Mouse (Mus musculus) limb, embryonic 13.5 days (tissue): ENCODE measurements around the gene Itpr1. TPM values are rescaled to one million over a fixed set of nuclear protein-coding genes. Genes with fewer than 3 reads are reported as not detected.

Experiments used
- ATAC-seq: fragments of 200-750 bp; cut with Nextera tagmentation; 2 replicates; pipeline ENCODE4 v1.8.0; 2017; ENCODE audit warnings: low read depth, moderate number of reproducible peaks, moderate TSS enrichment; ENCODE audit not compliant: low FRiP score
- H3K27ac ChIP-seq: fragments of 300-500 bp; sonication (generic); 2 replicates; pipeline ENCODE4 v1.5.1; 2015; ENCODE audit warnings: inconsistent platforms, mild to moderate bottlenecking, moderate library complexity
- H3K27me3 ChIP-seq: fragments of 300-500 bp; sonication (generic); 2 replicates; pipeline ENCODE4 v1.6.1; 2015; ENCODE audit warnings: mild to moderate bottlenecking, inconsistent platforms
- H3K36me3 ChIP-seq: fragments of 300-500 bp; sonication (generic); 2 replicates; pipeline ENCODE4 v1.6.1; 2015; ENCODE audit warnings: inconsistent platforms, mild to moderate bottlenecking, moderate library complexity
- H3K4me1 ChIP-seq: fragments of 300-500 bp; sonication (generic); 2 replicates; pipeline ENCODE4 v1.6.1; 2015; ENCODE audit warnings: inconsistent platforms
- H3K4me2 ChIP-seq: fragments of 300-500 bp; sonication (generic); replicated peaks from 2 replicates; pipeline ENCODE4 v1.6.1; 2015; ENCODE audit warnings: inconsistent platforms, mild to moderate bottlenecking, moderate library complexity
- H3K4me3 ChIP-seq: fragments of 300-500 bp; sonication (generic); 2 replicates; pipeline ENCODE4 v1.5.1; 2015; ENCODE audit warnings: moderate library complexity, mild to moderate bottlenecking, inconsistent platforms
- H3K9ac ChIP-seq: fragments of 300-500 bp; sonication (generic); 2 replicates; pipeline ENCODE4 v1.6.1; 2015; ENCODE audit warnings: mild to moderate bottlenecking, inconsistent platforms
- H3K9me3 ChIP-seq: fragments of 300-500 bp; sonication (generic); 2 replicates; pipeline ENCODE4 v1.6.1; 2016; ENCODE audit warnings: inconsistent platforms
- WGBS: fragments of 180-500 bp; shearing (Covaris S2); methylation state at CpG from one replicate; pipeline ENCODE4 v1.1.7; 2015; 5-methylcytosine and 5-hydroxymethylcytosine counted together
- polyA plus RNA-seq: library from polyadenylated mRNA; unstranded; fragments of >200 nt; fragmentation: Nextera tagmentation; extraction: Ambion mirVana; gene quantifications from 2 replicates; pipeline ENCODE4 v1.2.1, GENCODE M21; 2015

Itpr1 gene
- polyA plus RNA-seq, 1 experiment from 2014 or later = 10.8 TPM

- no peak overlapping the region for H3K4me2 ChIP-seq
- WGBS = 96% methylated on average over 7 of the region's 7 CpGs
Measured at GRCm38 (mm10) chr6:108418218-108418617, 205.3 kb downstream of the Itpr1 start.

GRCm38 (mm10) chr6:108424749-108425584, 212.1 kb downstream of the Itpr1 start:
- no peak overlapping the region for H3K4me3 ChIP-seq
- no peak overlapping the region for H3K9ac ChIP-seq
- WGBS = 44% methylated on average over 9 of the region's 9 CpGs
- no peak overlapping the region for H3K4me2 ChIP-seq
- peaks cover 31% of the 10 kb centered on the region for H3K4me1 ChIP-seq
- ATAC-seq = peak; percentile 78
- H3K27ac ChIP-seq = no peak overlapping the region
- H3K27me3 ChIP-seq = no peaks in the 10 kb centered on the region
- H3K9me3 ChIP-seq = no peaks in the 10 kb centered on the region
- H3K36me3 ChIP-seq = no peaks in the 10 kb centered on the region

More at GRCm38 (mm10) chr6:108418218-108418617, 205.3 kb downstream of the Itpr1 start:
- Histone ChIP-seq H3K27ac (no peak overlapping the region), H3K4me3 (no peak overlapping the region), H3K9me3 (no peaks in the 10 kb centered on the region), H3K36me3 (peaks cover 18% of the 10 kb centered on the region), H3K4me1 (no peaks in the 10 kb centered on the region), H3K27me3 (no peaks in the 10 kb centered on the region), H3K9ac (no peak overlapping the region)
- ATAC-seq = no peak

GRCm38 (mm10) chr6:108426789-108427188, 213.9 kb downstream of the Itpr1 start:
- Histone ChIP-seq H3K4me2 (peak overlapping the region; percentile 21; the same call in 1 of the 2 replicates), H3K27ac (no peak overlapping the region), H3K9ac (no peak overlapping the region), H3K4me3 (no peak overlapping the region), H3K27me3 (no peaks in the 10 kb centered on the region), H3K4me1 (peaks cover 31% of the 10 kb centered on the region), H3K9me3 (no peaks in the 10 kb centered on the region), H3K36me3 (no peaks in the 10 kb centered on the region)
- ATAC-seq = peak; percentile 89
- 13% methylated on average over 10 of the region's 10 CpGs for WGBS

- Histone ChIP-seq H3K27ac (no peak overlapping the region), H3K9me3 (no peaks in the 10 kb centered on the region), H3K4me2 (no peak overlapping the region), H3K36me3 (no peaks in the 10 kb centered on the region), H3K4me3 (no peak overlapping the region), H3K4me1 (peaks cover 31% of the 10 kb centered on the region), H3K27me3 (no peaks in the 10 kb centered on the region), H3K9ac (no peak overlapping the region)
- no peak for ATAC-seq
- 85% methylated on average over 3 of the region's 3 CpGs for WGBS
Measured at GRCm38 (mm10) chr6:108428383-108428782, 215.5 kb downstream of the Itpr1 start.

- no peaks in the 10 kb centered on the region for H3K36me3 ChIP-seq
- H3K4me3 ChIP-seq = no peak overlapping the region
- H3K27me3 ChIP-seq = no peaks in the 10 kb centered on the region
- H3K4me1 ChIP-seq = peaks cover 23% of the 10 kb centered on the region
- no peak overlapping the region for H3K9ac ChIP-seq
- WGBS = 88% methylated on average over 8 of the region's 8 CpGs
- no peak overlapping the region for H3K27ac ChIP-seq
- H3K9me3 ChIP-seq = no peaks in the 10 kb centered on the region
- no peak for ATAC-seq
- H3K4me2 ChIP-seq = no peak overlapping the region
Measured at GRCm38 (mm10) chr6:108429950-108430349, 217.1 kb downstream of the Itpr1 start.

GRCm38 (mm10) chr6:108431193-108431592, 218.3 kb downstream of the Itpr1 start:
- ATAC-seq = no peak
- Histone ChIP-seq H3K4me2 (no peak overlapping the region), H3K36me3 (no peaks in the 10 kb centered on the region), H3K27me3 (no peaks in the 10 kb centered on the region), H3K4me3 (no peak overlapping the region), H3K27ac (no peak overlapping the region), H3K9me3 (no peaks in the 10 kb centered on the region), H3K4me1 (peaks cover 17% of the 10 kb centered on the region), H3K9ac (no peak overlapping the region)
- 80% methylated on average over 8 of the region's 8 CpGs for WGBS

- H3K4me3 ChIP-seq = no peak overlapping the region
- H3K9me3 ChIP-seq = no peaks in the 10 kb centered on the region
- WGBS = 87% methylated on average over 4 of the region's 4 CpGs
- H3K36me3 ChIP-seq = no peaks in the 10 kb centered on the region
- H3K9ac ChIP-seq = no peak overlapping the region
- H3K27ac ChIP-seq = no peak overlapping the region
- H3K27me3 ChIP-seq = no peaks in the 10 kb centered on the region
- H3K4me2 ChIP-seq = no peak overlapping the region
- no peak for ATAC-seq
- H3K4me1 ChIP-seq = 0 out of 2 replicates have a peak, but pooled peaks cover 14% of the 10 kb centered on the region
Measured at GRCm38 (mm10) chr6:108432836-108433235, 219.9 kb downstream of the Itpr1 start.

- H3K4me3 ChIP-seq = no peak overlapping the region
- no peak for ATAC-seq
- WGBS = 79% methylated on average over 6 of the region's 6 CpGs
Measured at GRCm38 (mm10) chr6:108434816-108435215, 221.9 kb downstream of the Itpr1 start.

GRCm38 (mm10) chr6:108435467-108435866, 222.6 kb downstream of the Itpr1 start:
- Histone ChIP-seq H3K9ac (no peak overlapping the region), H3K4me1 (0 out of 2 replicates have a peak, but pooled peaks cover 12% of the 10 kb centered on the region), H3K27me3 (no peaks in the 10 kb centered on the region), H3K4me3 (no peak overlapping the region), H3K36me3 (peaks cover 2% of the 10 kb centered on the region), H3K9me3 (no peaks in the 10 kb centered on the region), H3K27ac (no peak overlapping the region), H3K4me2 (no peak overlapping the region)
- 55% methylated on average over 6 of the region's 6 CpGs for whole genome bisulfite sequencing
- ATAC-seq = no peak; the same call in 1 of the 2 replicates

More at GRCm38 (mm10) chr6:108434816-108435215, 221.9 kb downstream of the Itpr1 start:
- H3K4me1 ChIP-seq = 0 out of 2 replicates have a peak, but pooled peaks cover 12% of the 10 kb centered on the region
- no peak overlapping the region for H3K4me2 ChIP-seq
- no peak overlapping the region for H3K27ac ChIP-seq
- H3K9ac ChIP-seq = no peak overlapping the region
- H3K27me3 ChIP-seq = no peaks in the 10 kb centered on the region
- no peaks in the 10 kb centered on the region for H3K9me3 ChIP-seq
- H3K36me3 ChIP-seq = no peaks in the 10 kb centered on the region

GRCm38 (mm10) chr6:108436608-108437007, 223.7 kb downstream of the Itpr1 start:
- Histone ChIP-seq H3K4me1 (0 out of 2 replicates have a peak, but pooled peaks cover 12% of the 10 kb centered on the region), H3K9me3 (no peaks in the 10 kb centered on the region), H3K4me3 (no peak overlapping the region), H3K9ac (no peak overlapping the region), H3K27ac (no peak overlapping the region), H3K36me3 (peaks cover 13% of the 10 kb centered on the region), H3K27me3 (no peaks in the 10 kb centered on the region), H3K4me2 (no peak overlapping the region)
- no peak for ATAC-seq
- WGBS = 21% methylated on average over 5 of the region's 5 CpGs

GRCm38 (mm10) chr6:108441290-108441689, 228.4 kb downstream of the Itpr1 start:
- no peak for ATAC-seq
- Histone ChIP-seq H3K9me3 (no peaks in the 10 kb centered on the region), H3K27ac (no peak overlapping the region), H3K36me3 (peaks cover 19% of the 10 kb centered on the region), H3K27me3 (no peaks in the 10 kb centered on the region), H3K4me1 (0 out of 2 replicates have a peak, but pooled peaks cover 6% of the 10 kb centered on the region), H3K4me2 (no peak overlapping the region), H3K4me3 (no peak overlapping the region), H3K9ac (no peak overlapping the region)
- WGBS = 93% methylated on average over 2 of the region's 2 CpGs

- 84% methylated on average over 3 of the region's 3 CpGs for WGBS
- H3K4me1 ChIP-seq = peaks cover under 1% of the 10 kb centered on the region; the same call in 1 of the 2 replicates
- no peak overlapping the region for H3K4me3 ChIP-seq
- H3K27ac ChIP-seq = no peak overlapping the region
- no peak overlapping the region for H3K4me2 ChIP-seq
- H3K9ac ChIP-seq = no peak overlapping the region
- no peaks in the 10 kb centered on the region for H3K9me3 ChIP-seq
- H3K27me3 ChIP-seq = no peaks in the 10 kb centered on the region
- ATAC-seq = no peak
- peaks cover 19% of the 10 kb centered on the region for H3K36me3 ChIP-seq
Measured at GRCm38 (mm10) chr6:108442291-108442690, 229.4 kb downstream of the Itpr1 start.
